Mouse (Mus musculus): Measurements from ENCODE around the gene Cdhr3.

GRCm38 (mm10) chr12:33048391-33048790, 44.3 kb downstream of the Cdhr3 start:
- no peak for TF ChIP-seq CTCF (IDR thresholded peaks at IDR 0.05; ENCODE audit: control insufficient read depth, insufficient read depth, insufficient read length)
- TF ChIP-seq USF1 (IDR thresholded peaks at IDR 0.05; ENCODE audit: low read depth) = no peak

All from C2C12 (cell line).